Mouse (Mus musculus) forebrain, embryonic 14.5 days (tissue): ENCODE data around the gene Nek5. TPM values are rescaled to one million over a fixed set of nuclear protein-coding genes. Genes with fewer than 3 reads are reported as not detected.

Experiments
- polyA plus RNA-seq: library from polyadenylated mRNA; unstranded; fragments of >200 nt; fragmentation: Nextera tagmentation; extraction: Ambion mirVana; gene quantifications from 2 replicates; pipeline ENCODE4 v1.2.1, GENCODE M21; 2014

Nek5 gene
- polyA plus RNA-seq, 1 experiment from 2014 or later = 0.65 TPM

Other genes starting within 250 kb of the Nek5 start
- not detected in 2 replicates for gene Defb9, start 239.6 kb downstream of the Nek5 start, polyA plus RNA-seq
- gene Defb11, start 218.6 kb downstream of the Nek5 start, polyA plus RNA-seq = 9.5 and 13.5 TPM in 2 replicates
- not detected in 2 replicates for gene Defb15, start 192.3 kb downstream of the Nek5 start, polyA plus RNA-seq
- not detected in 2 replicates for gene Defb35, start 186.7 kb downstream of the Nek5 start, polyA plus RNA-seq
- not detected in 2 replicates for gene Defb13, start 178.3 kb downstream of the Nek5 start, polyA plus RNA-seq
- gene Fam90a1a, start 166.3 kb downstream of the Nek5 start, polyA plus RNA-seq = not detected in 2 replicates
- gene Ccdc70, start 155.3 kb downstream of the Nek5 start, polyA plus RNA-seq = not detected in 2 replicates
- 1.2 TPM in 2 replicates for gene Atp7b, start 64.7 kb downstream of the Nek5 start, polyA plus RNA-seq
- 16.7 and 19.1 TPM in 2 replicates for gene Alg11, start 64.3 kb downstream of the Nek5 start, polyA plus RNA-seq
- gene Nek3, start 41.4 kb upstream of the Nek5 start, polyA plus RNA-seq = 7.5 and 7.9 TPM in 2 replicates
- gene Ckap2, start 60.8 kb upstream of the Nek5 start, polyA plus RNA-seq = 32.0 and 39.1 TPM in 2 replicates
- gene Vps36, start 67.8 kb upstream of the Nek5 start, polyA plus RNA-seq = 29.1 and 32.8 TPM in 2 replicates
- 6.1 and 7.3 TPM in 2 replicates for gene Thsd1, start 102.3 kb upstream of the Nek5 start, polyA plus RNA-seq
- not detected in 2 replicates for gene Tpte, start 158.4 kb upstream of the Nek5 start, polyA plus RNA-seq